Mouse (Mus musculus): ENCODE results near the gene Plac8. TPM values are rescaled to one million over a fixed set of nuclear protein-coding genes. Genes with fewer than 3 reads are reported as not detected.

Plac8 gene
- total and polyA plus RNA-seq, 2 experiments from 2014 or later, result 3.2 to 5.2 TPM

GRCm38 (mm10) chr5:100551952-100552351 lies 20.1 kb downstream of the Plac8 start:
- 0 out of 2 replicates have a peak, but pooled peaks cover 4% of the 10 kb centered on the region for H3K9me3 ChIP-seq (replicated peaks; ENCODE audit: control insufficient read depth, low read length)
- 58% methylated on average over 2 of the region's 2 CpGs for WGBS
- no peak overlapping the region for H3K4me2 ChIP-seq (ENCODE audit: low read depth, low read length)
- H3K9ac ChIP-seq (replicated peaks; ENCODE audit: low read depth, low read length), result no peak overlapping the region
- H3K36me3 ChIP-seq (replicated peaks; ENCODE audit: control insufficient read depth, insufficient read depth, low read length), result peaks cover 24% of the 10 kb centered on the region
- TF ChIP-seq CTCF (IDR thresholded peaks at IDR 0.05; ENCODE audit: low read depth), result no peak
- TF ChIP-seq EP300 (IDR thresholded peaks at IDR 0.05; ENCODE audit: low read depth), result no peak
- ATAC-seq (ENCODE audit: insufficient read depth, low read depth) (no peak), DNase-seq (ENCODE audit: low spot score) (no peak)
- H3K27me3 ChIP-seq (ENCODE audit: control insufficient read depth, insufficient read depth, low read length), result no peaks in the 10 kb centered on the region
- no peak overlapping the region for H3K27ac ChIP-seq (ENCODE audit: low read depth)
- no peak overlapping the region for H3K4me3 ChIP-seq (ENCODE audit: low read depth, low read length)
- no peaks in the 10 kb centered on the region for H3K4me1 ChIP-seq (ENCODE audit: control insufficient read depth, insufficient read depth)

- H3K27me3 ChIP-seq (ENCODE audit: control insufficient read depth, insufficient read depth, low read length), result no peaks in the 10 kb centered on the region
- H3K9ac ChIP-seq (replicated peaks; ENCODE audit: low read depth, low read length), result no peak overlapping the region
- DNase-seq (ENCODE audit: low spot score) (no peak), ATAC-seq (ENCODE audit: insufficient read depth, low read depth) (no peak)
- no peak overlapping the region for H3K4me2 ChIP-seq (ENCODE audit: low read depth, low read length)
- H3K4me3 ChIP-seq (ENCODE audit: low read depth, low read length), result no peak overlapping the region
- no peak overlapping the region for H3K27ac ChIP-seq (ENCODE audit: low read depth)
- WGBS, result 87% methylated on average over 1 of the region's 1 CpGs
- H3K4me1 ChIP-seq (ENCODE audit: control insufficient read depth, insufficient read depth), result no peaks in the 10 kb centered on the region
- 0 out of 2 replicates have a peak, but pooled peaks cover 4% of the 10 kb centered on the region for H3K9me3 ChIP-seq (replicated peaks; ENCODE audit: control insufficient read depth, low read length)
- H3K36me3 ChIP-seq (replicated peaks; ENCODE audit: control insufficient read depth, insufficient read depth, low read length), result peaks cover 42% of the 10 kb centered on the region
- no peak for TF ChIP-seq EP300 (IDR thresholded peaks at IDR 0.05; ENCODE audit: low read depth)
Measured at GRCm38 (mm10) chr5:100550151-100550550, 21.9 kb downstream of the Plac8 start.

GRCm38 (mm10) chr5:100549311-100549710 lies 22.7 kb downstream of the Plac8 start:
- H3K27ac ChIP-seq (ENCODE audit: low read depth), result no peak overlapping the region
- DNase-seq (ENCODE audit: low spot score) (no peak), ATAC-seq (ENCODE audit: insufficient read depth, low read depth) (no peak)
- 0 out of 2 replicates have a peak, but pooled peaks cover 4% of the 10 kb centered on the region for H3K9me3 ChIP-seq (replicated peaks; ENCODE audit: control insufficient read depth, low read length)
- TF ChIP-seq EP300 (IDR thresholded peaks at IDR 0.05; ENCODE audit: low read depth), result no peak
- no peak for TF ChIP-seq CTCF (IDR thresholded peaks at IDR 0.05; ENCODE audit: low read depth)
- peaks cover 46% of the 10 kb centered on the region for H3K36me3 ChIP-seq (replicated peaks; ENCODE audit: control insufficient read depth, insufficient read depth, low read length)
- H3K4me3 ChIP-seq (ENCODE audit: low read depth, low read length), result no peak overlapping the region
- H3K4me2 ChIP-seq (ENCODE audit: low read depth, low read length), result no peak overlapping the region
- H3K27me3 ChIP-seq (ENCODE audit: control insufficient read depth, insufficient read depth, low read length), result no peaks in the 10 kb centered on the region
- no peaks in the 10 kb centered on the region for H3K4me1 ChIP-seq (ENCODE audit: control insufficient read depth, insufficient read depth)
- WGBS, result 92% methylated on average over 4 of the region's 4 CpGs
- H3K9ac ChIP-seq (replicated peaks; ENCODE audit: low read depth, low read length), result no peak overlapping the region

- no peak for TF ChIP-seq CTCF (IDR thresholded peaks at IDR 0.05; ENCODE audit: low read depth)
- no peak for TF ChIP-seq EP300 (IDR thresholded peaks at IDR 0.05; ENCODE audit: low read depth)
Measured at GRCm38 (mm10) chr5:100548236-100548635, 23.8 kb downstream of the Plac8 start.

GRCm38 (mm10) chr5:100546294-100547080 lies 25.6 kb downstream of the Plac8 start:
- no peak overlapping the region for H3K4me3 ChIP-seq (ENCODE audit: low read depth, low read length)
- WGBS, result 82% methylated on average over 6 of the region's 6 CpGs
- no peaks in the 10 kb centered on the region for H3K27me3 ChIP-seq (ENCODE audit: control insufficient read depth, insufficient read depth, low read length)
- H3K4me2 ChIP-seq (ENCODE audit: low read depth, low read length), result no peak overlapping the region
- TF ChIP-seq CTCF (IDR thresholded peaks at IDR 0.05; ENCODE audit: low read depth) (peak; percentile 33), EP300 (IDR thresholded peaks at IDR 0.05; ENCODE audit: low read depth) (no peak)
- H3K9me3 ChIP-seq (replicated peaks; ENCODE audit: control insufficient read depth, low read length), result 0 out of 2 replicates have a peak, but pooled peaks cover 4% of the 10 kb centered on the region
- H3K36me3 ChIP-seq (replicated peaks; ENCODE audit: control insufficient read depth, insufficient read depth, low read length), result peaks cover 71% of the 10 kb centered on the region
- ATAC-seq (ENCODE audit: insufficient read depth, low read depth) (no peak), DNase-seq (ENCODE audit: low spot score) (no peak)
- no peak overlapping the region for H3K27ac ChIP-seq (ENCODE audit: low read depth)
- no peaks in the 10 kb centered on the region for H3K4me1 ChIP-seq (ENCODE audit: control insufficient read depth, insufficient read depth)
- no peak overlapping the region for H3K9ac ChIP-seq (replicated peaks; ENCODE audit: low read depth, low read length)

More at GRCm38 (mm10) chr5:100548236-100548635, 23.8 kb downstream of the Plac8 start:
- no peak overlapping the region for H3K27ac ChIP-seq (ENCODE audit: low read depth)
- no peak overlapping the region for H3K4me3 ChIP-seq (ENCODE audit: low read depth, low read length)
- peaks cover 55% of the 10 kb centered on the region for H3K36me3 ChIP-seq (replicated peaks; ENCODE audit: control insufficient read depth, insufficient read depth, low read length)
- 92% methylated on average over 2 of the region's 2 CpGs for WGBS
- DNase-seq (ENCODE audit: low spot score), result no peak
- no peak overlapping the region for H3K9ac ChIP-seq (replicated peaks; ENCODE audit: low read depth, low read length)
- ATAC-seq (ENCODE audit: insufficient read depth, low read depth), result no peak
- no peak overlapping the region for H3K4me2 ChIP-seq (ENCODE audit: low read depth, low read length)
- H3K9me3 ChIP-seq (replicated peaks; ENCODE audit: control insufficient read depth, low read length), result 0 out of 2 replicates have a peak, but pooled peaks cover 4% of the 10 kb centered on the region
- no peaks in the 10 kb centered on the region for H3K4me1 ChIP-seq (ENCODE audit: control insufficient read depth, insufficient read depth)
- no peaks in the 10 kb centered on the region for H3K27me3 ChIP-seq (ENCODE audit: control insufficient read depth, insufficient read depth, low read length)

Measured in heart, postnatal 0 days (tissue).